Mouse (Mus musculus) stomach, embryonic 15.5 days (tissue): ENCODE measurements around the gene Adprhl1. TPM values are rescaled to one million over a fixed set of nuclear protein-coding genes. Genes with fewer than 3 reads are reported as not detected.

Experiments
- ATAC-seq: fragments of 200-750 bp; cut with Nextera tagmentation; 2 replicates; pipeline ENCODE4 v1.8.0; 2017; ENCODE audit warnings: low read depth, moderate number of reproducible peaks, moderate TSS enrichment; ENCODE audit not compliant: insufficient read depth, low FRiP score
- H3K27ac ChIP-seq: fragments of 300-500 bp; sonication (generic); 2 replicates; pipeline ENCODE4 v1.5.1; 2015; ENCODE audit warnings: mild to moderate bottlenecking, inconsistent platforms
- H3K27me3 ChIP-seq: fragments of 300-500 bp; sonication (generic); replicated peaks from 2 replicates; pipeline ENCODE4 v1.6.1; 2015; ENCODE audit warnings: inconsistent platforms
- H3K36me3 ChIP-seq: fragments of 300-500 bp; sonication (generic); 2 replicates; pipeline ENCODE4 v1.6.1; 2015; ENCODE audit warnings: inconsistent platforms
- H3K4me1 ChIP-seq: fragments of 300-500 bp; sonication (generic); 2 replicates; pipeline ENCODE4 v1.6.1; 2015; ENCODE audit warnings: inconsistent platforms
- H3K4me2 ChIP-seq: fragments of 300-500 bp; sonication (generic); 2 replicates; pipeline ENCODE4 v1.6.1; 2015; ENCODE audit warnings: mild to moderate bottlenecking, inconsistent platforms
- H3K4me3 ChIP-seq: fragments of 300-500 bp; sonication (generic); replicated peaks from 2 replicates; pipeline ENCODE4 v1.5.1; 2015; ENCODE audit warnings: inconsistent platforms
- H3K9ac ChIP-seq: fragments of 300-500 bp; sonication (generic); 2 replicates; pipeline ENCODE4 v1.6.1; 2015; ENCODE audit warnings: inconsistent platforms
- H3K9me3 ChIP-seq: fragments of 300-500 bp; sonication (generic); 2 replicates; pipeline ENCODE4 v1.6.1; 2016; ENCODE audit warnings: inconsistent platforms
- WGBS: fragments of 180-500 bp; shearing (Covaris S2); methylation state at CpG from one replicate; pipeline ENCODE4 v1.1.7; 2015; 5-methylcytosine and 5-hydroxymethylcytosine counted together
- polyA plus RNA-seq: library from polyadenylated mRNA; unstranded; fragments of >200 nt; fragmentation: Nextera tagmentation; extraction: Ambion mirVana; gene quantifications from 2 replicates; pipeline ENCODE4 v1.2.1, GENCODE M21; 2015

Adprhl1 gene
- polyA plus RNA-seq, 1 experiment from 2014 or later = 0.62 TPM

- no peaks in the 10 kb centered on the region for H3K9me3 ChIP-seq
- WGBS = 53% methylated on average over 12 of the region's 12 CpGs
- H3K4me2 ChIP-seq = no peak overlapping the region
- H3K4me3 ChIP-seq = no peak overlapping the region
- H3K9ac ChIP-seq = no peak overlapping the region
- peaks cover 14% of the 10 kb centered on the region; the same call in 1 of the 2 replicates for H3K4me1 ChIP-seq
- peaks cover 16% of the 10 kb centered on the region; the same call in 1 of the 2 replicates for H3K27me3 ChIP-seq
- peak; percentile 54; the same call in 1 of the 2 replicates for ATAC-seq
- no peaks in the 10 kb centered on the region for H3K36me3 ChIP-seq
- H3K27ac ChIP-seq = peak overlapping the region; percentile 54; the same call in 1 of the 2 replicates
Measured at GRCm38 (mm10) chr8:13204371-13205140, 49.4 kb downstream of the Adprhl1 start.

- peaks cover 19% of the 10 kb centered on the region; the same call in 1 of the 2 replicates for H3K27me3 ChIP-seq
- H3K9me3 ChIP-seq = no peaks in the 10 kb centered on the region
- H3K4me3 ChIP-seq = no peak overlapping the region
- 75% methylated on average over 1 of the region's 1 CpGs for WGBS
- no peak for ATAC-seq
- peaks cover 14% of the 10 kb centered on the region; the same call in 1 of the 2 replicates for H3K4me1 ChIP-seq
- H3K27ac ChIP-seq = no peak overlapping the region
- H3K36me3 ChIP-seq = no peaks in the 10 kb centered on the region
- no peak overlapping the region for H3K9ac ChIP-seq
- no peak overlapping the region for H3K4me2 ChIP-seq
Measured at GRCm38 (mm10) chr8:13203472-13203871, 50.5 kb downstream of the Adprhl1 start.

GRCm38 (mm10) chr8:13202806-13203205 is 51.2 kb downstream of the Adprhl1 start:
- no peak overlapping the region for H3K9ac ChIP-seq
- H3K4me2 ChIP-seq = no peak overlapping the region
- H3K36me3 ChIP-seq = no peaks in the 10 kb centered on the region
- peak; percentile 51; the same call in 1 of the 2 replicates for ATAC-seq
- H3K27me3 ChIP-seq = peaks cover 19% of the 10 kb centered on the region; the same call in 1 of the 2 replicates
- H3K9me3 ChIP-seq = no peaks in the 10 kb centered on the region
- 84% methylated on average over 3 of the region's 3 CpGs for WGBS
- H3K4me1 ChIP-seq = peaks cover 14% of the 10 kb centered on the region; the same call in 1 of the 2 replicates
- no peak overlapping the region for H3K4me3 ChIP-seq
- H3K27ac ChIP-seq = no peak overlapping the region

- H3K4me2 ChIP-seq = peak overlapping the region; percentile 94
- no peak for ATAC-seq
- H3K27ac ChIP-seq = no peak overlapping the region
- no peaks in the 10 kb centered on the region for H3K36me3 ChIP-seq
- H3K9me3 ChIP-seq = no peaks in the 10 kb centered on the region
- peak overlapping the region; percentile 87; the same call in 1 of the 2 replicates for H3K4me3 ChIP-seq
- 41% methylated on average over 3 of the region's 3 CpGs for WGBS
- peaks cover 19% of the 10 kb centered on the region; the same call in 1 of the 2 replicates for H3K27me3 ChIP-seq
- no peak overlapping the region for H3K9ac ChIP-seq
- peaks cover 14% of the 10 kb centered on the region; the same call in 1 of the 2 replicates for H3K4me1 ChIP-seq
Measured at GRCm38 (mm10) chr8:13202041-13202440, 51.9 kb downstream of the Adprhl1 start.

GRCm38 (mm10) chr8:13201013-13201334 is 53.0 kb downstream of the Adprhl1 start:
- Histone ChIP-seq H3K4me2 (peak overlapping the region; percentile 94), H3K36me3 (no peaks in the 10 kb centered on the region), H3K4me1 (peaks cover 14% of the 10 kb centered on the region; the same call in 1 of the 2 replicates), H3K9ac (peak overlapping the region; percentile 5; the same call in 1 of the 2 replicates), H3K4me3 (peak overlapping the region; percentile 87), H3K27ac (no peak overlapping the region), H3K9me3 (no peaks in the 10 kb centered on the region), H3K27me3 (peaks cover 19% of the 10 kb centered on the region; the same call in 1 of the 2 replicates)
- no peak for ATAC-seq
- 1% methylated on average over 18 of the region's 18 CpGs for WGBS

- peak; percentile 33 for ATAC-seq
- Histone ChIP-seq H3K27ac (peak within 1 kb of the TSS; percentile 35; the same call in 1 of the 2 replicates), H3K4me2 (peak within 1 kb of the TSS; percentile 94), H3K36me3 (no peaks in the 10 kb centered on the region), H3K4me3 (peak within 1 kb of the TSS; percentile 87), H3K27me3 (peaks cover 19% of the 10 kb centered on the region; the same call in 1 of the 2 replicates), H3K4me1 (peaks cover 13% of the 10 kb centered on the region; the same call in 1 of the 2 replicates), H3K9me3 (no peaks in the 10 kb centered on the region), H3K9ac (peak within 1 kb of the TSS; percentile 46)
- WGBS = under 1% methylated on average over 52 of the region's 58 CpGs
Measured at GRCm38 (mm10) chr8:13200301-13201012, 53.5 kb downstream of the Adprhl1 start, which contains the start of gene Grtp1. TSS of gene Grtp1 (minus strand) at chr8:13200620.

GRCm38 (mm10) chr8:13199385-13200061 is 54.4 kb downstream of the Adprhl1 start:
- ATAC-seq = no peak
- H3K9me3 ChIP-seq = no peaks in the 10 kb centered on the region
- H3K4me2 ChIP-seq = peak overlapping the region; percentile 94
- H3K27ac ChIP-seq = no peak overlapping the region
- peaks cover 4% of the 10 kb centered on the region; the same call in 1 of the 2 replicates for H3K4me1 ChIP-seq
- H3K9ac ChIP-seq = no peak overlapping the region
- H3K4me3 ChIP-seq = peak overlapping the region; percentile 87
- no peaks in the 10 kb centered on the region for H3K36me3 ChIP-seq
- 23% methylated on average over 14 of the region's 14 CpGs for WGBS
- peaks cover 19% of the 10 kb centered on the region; the same call in 1 of the 2 replicates for H3K27me3 ChIP-seq

- H3K27ac ChIP-seq = no peak overlapping the region
- no peak overlapping the region for H3K9ac ChIP-seq
- no peak overlapping the region for H3K4me2 ChIP-seq
- no peaks in the 10 kb centered on the region for H3K4me1 ChIP-seq
- H3K9me3 ChIP-seq = no peaks in the 10 kb centered on the region
- no peak for ATAC-seq
- 92% methylated on average over 5 of the region's 5 CpGs for WGBS
- H3K27me3 ChIP-seq = peaks cover 13% of the 10 kb centered on the region; the same call in 1 of the 2 replicates
- H3K4me3 ChIP-seq = no peak overlapping the region
- H3K36me3 ChIP-seq = no peaks in the 10 kb centered on the region
Measured at GRCm38 (mm10) chr8:13197493-13197892, 56.5 kb downstream of the Adprhl1 start.

- Histone ChIP-seq H3K9ac (no peak overlapping the region), H3K36me3 (no peaks in the 10 kb centered on the region), H3K9me3 (no peaks in the 10 kb centered on the region), H3K4me1 (no peaks in the 10 kb centered on the region), H3K4me2 (no peak overlapping the region), H3K4me3 (no peak overlapping the region), H3K27ac (no peak overlapping the region), H3K27me3 (0 out of 2 replicates have a peak, but pooled peaks cover 5% of the 10 kb centered on the region)
- 46% methylated on average over 10 of the region's 10 CpGs for WGBS
- no peak for ATAC-seq
Measured at GRCm38 (mm10) chr8:13194818-13195217, 59.1 kb downstream of the Adprhl1 start.

GRCm38 (mm10) chr8:13190235-13190634 is 63.7 kb downstream of the Adprhl1 start:
- no peak overlapping the region for H3K4me3 ChIP-seq
- 85% methylated on average over 8 of the region's 8 CpGs for WGBS
- no peak overlapping the region for H3K9ac ChIP-seq
- no peaks in the 10 kb centered on the region for H3K9me3 ChIP-seq
- ATAC-seq = no peak
- H3K36me3 ChIP-seq = no peaks in the 10 kb centered on the region
- H3K27ac ChIP-seq = no peak overlapping the region
- H3K4me1 ChIP-seq = no peaks in the 10 kb centered on the region
- no peak overlapping the region for H3K4me2 ChIP-seq
- no peaks in the 10 kb centered on the region for H3K27me3 ChIP-seq

- no peak overlapping the region for H3K4me2 ChIP-seq
- H3K27ac ChIP-seq = no peak overlapping the region
- no peaks in the 10 kb centered on the region for H3K36me3 ChIP-seq
- H3K9me3 ChIP-seq = no peaks in the 10 kb centered on the region
- no peaks in the 10 kb centered on the region for H3K27me3 ChIP-seq
- WGBS = 83% methylated on average over 1 of the region's 1 CpGs
- H3K9ac ChIP-seq = no peak overlapping the region
- no peak for ATAC-seq
- H3K4me1 ChIP-seq = no peaks in the 10 kb centered on the region
- H3K4me3 ChIP-seq = no peak overlapping the region
Measured at GRCm38 (mm10) chr8:13188857-13189256, 65.1 kb downstream of the Adprhl1 start.
